Mouse (Mus musculus): ENCODE data around the gene Antxr1. TPM values are rescaled to one million over a fixed set of nuclear protein-coding genes. Genes with fewer than 3 reads are reported as not detected.

The Antxr1 gene
- 10 to 100 TPM; 15.4 to 15.5 TPM for total RNA-seq (2021)
- long read RNA-seq, experiment 1, partial matches to known transcripts: 0 of 2 reads
- long read RNA-seq, experiment 1, other reads (novel, unspliced or antisense): 2 of 2 reads
- long read RNA-seq, experiment 2, partial matches to known transcripts: 1 of 3 reads
- long read RNA-seq, experiment 2, other reads (novel, unspliced or antisense): 2 of 3 reads

- intact Hi-C loops (cut with DNase I): loop anchor here (1.0 to 2.0 kb wide), 2 partner anchors 51 to 234 kb away; no protein-coding TSS in a partner anchor
These were observed at the start of gene Antxr1 for GRCm38 (mm10) chr6:87335091-87335934. TSS of gene Antxr1 (minus strand) at chr6:87335821.

GRCm38 (mm10) chr6:87384761-87385160 lies 49.1 kb upstream of the Antxr1 start:
- peak; percentile 40 to 76 for DNase-seq (ENCODE audit: low spot score in 2 of 2)
- intact Hi-C loops (cut with DNase I): no loop called here

More at GRCm38 (mm10) chr6:87335091-87335934, at the start of gene Antxr1:
- DNase-seq (ENCODE audit: low spot score in 2 of 2): peak; percentile 34 to 58

GRCm38 (mm10) chr6:87383926-87384691 lies 48.5 kb upstream of the Antxr1 start:
- peak; percentile 38 to 44 for DNase-seq (ENCODE audit: low spot score in 2 of 2)
- intact Hi-C loops (cut with DNase I): no loop called here

DNA sequence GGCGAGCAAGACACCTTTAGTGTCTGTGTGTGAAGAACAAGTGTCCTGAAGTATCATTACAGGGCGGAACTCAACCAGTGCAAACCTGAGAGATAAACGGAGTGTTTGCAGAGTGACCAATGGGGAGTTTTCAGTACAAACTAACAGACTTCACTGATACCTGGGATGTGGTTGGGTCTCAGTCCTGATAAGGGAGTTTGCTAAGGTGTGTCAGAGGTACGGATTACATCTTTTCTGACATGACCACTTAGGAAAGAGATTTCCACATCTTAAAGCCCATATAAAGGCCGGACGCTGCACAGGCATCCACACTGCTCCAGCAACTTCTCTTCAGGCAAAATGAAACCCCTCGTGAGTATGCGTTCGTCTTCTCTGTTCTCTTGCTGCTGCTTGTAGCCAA lies 37.4 kb upstream of the Antxr1 start, which contains the start of gene Gkn2:
Gene Gkn2, plus strand, starts transcription at position 301 of the 400 bp plus-strand sequence.
- intact Hi-C loops (cut with DNase I): no loop called here

DNA sequence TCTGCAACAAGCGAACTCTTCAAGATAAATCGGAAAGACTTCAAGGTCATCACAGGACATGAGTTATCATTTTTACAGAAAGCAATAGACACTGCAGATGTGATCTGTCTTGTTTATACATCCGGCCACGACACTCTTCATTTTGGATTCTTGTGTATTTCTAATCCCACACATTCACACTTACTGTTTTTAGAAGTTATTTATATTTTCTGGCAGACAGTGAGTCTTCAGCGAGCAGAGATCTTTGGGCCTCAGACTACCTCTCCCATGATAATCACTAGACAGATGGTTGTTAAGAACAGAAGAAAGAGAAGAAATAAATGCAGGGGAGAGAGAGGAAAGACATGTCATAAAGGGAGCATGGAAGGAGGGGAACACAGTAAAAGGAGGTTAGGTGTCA lies 33.6 kb upstream of the Antxr1 start:
- intact Hi-C loops (cut with DNase I): no loop called here
- DNase-seq (ENCODE audit: low spot score in 2 of 2): peak in 1 of 2 experiments; percentile 18

More for the DNA sequence above, 37.4 kb upstream of the Antxr1 start, which contains the start of gene Gkn2:
- no peak for DNase-seq (ENCODE audit: low spot score in 2 of 2)

GRCm38 (mm10) chr6:87354441-87354840 lies 18.8 kb upstream of the Antxr1 start:
- no peak for DNase-seq (ENCODE audit: low spot score in 2 of 2)

DNA sequence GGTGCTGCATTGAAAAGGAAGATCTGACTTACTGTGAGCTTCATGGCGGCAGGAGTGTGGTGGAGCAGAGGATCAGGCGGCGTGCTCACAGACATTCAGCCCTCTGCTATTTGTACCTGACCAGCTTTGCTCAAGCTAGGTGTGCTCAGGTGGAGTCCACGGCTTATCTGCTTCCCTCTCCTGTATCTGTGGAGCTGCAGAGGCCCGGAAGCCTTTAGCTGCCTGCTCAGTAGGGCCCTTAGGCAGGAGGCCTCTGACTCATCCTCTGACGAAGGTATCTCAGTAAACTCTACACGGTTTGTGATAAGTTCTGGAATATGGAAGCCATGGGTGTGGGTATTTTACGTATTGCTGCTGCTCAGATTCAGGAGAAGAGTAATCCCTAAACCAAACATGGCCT lies 15.2 kb upstream of the Antxr1 start, which contains the start of gene Gkn1:
Gene Gkn1, minus strand, starts transcription at position 114 of the 400 bp plus-strand sequence.
- DNase-seq (ENCODE audit: low spot score in 2 of 2): no peak
- intact Hi-C loops (cut with DNase I): no loop called here

More at GRCm38 (mm10) chr6:87354441-87354840, 18.8 kb upstream of the Antxr1 start:
- intact Hi-C loops (cut with DNase I): no loop called here

DNA sequence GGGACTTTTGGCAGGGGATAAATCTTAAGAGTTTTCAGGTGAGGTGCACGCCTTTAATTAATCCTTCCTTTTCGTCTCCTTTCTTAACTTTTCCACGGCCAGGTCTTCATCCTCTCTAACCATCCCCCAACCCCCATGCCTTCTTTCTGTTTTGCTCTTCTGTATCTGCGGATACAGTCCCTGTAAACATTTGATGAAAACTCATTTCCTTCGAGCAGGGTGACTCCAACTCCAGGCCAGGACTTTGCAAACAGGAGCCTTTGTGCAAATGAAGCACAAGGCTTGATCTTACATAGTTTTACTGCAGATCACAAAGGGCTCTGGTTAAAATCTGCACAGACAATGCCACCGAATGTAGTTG lies 294 bp upstream of the Antxr1 start:
- DNase-seq (ENCODE audit: low spot score in 2 of 2): no peak
- intact Hi-C loops (cut with DNase I): loop anchor here (1.0 to 2.0 kb wide), 2 partner anchors 51 to 235 kb away; no protein-coding TSS in a partner anchor

- peak; percentile 59 to 81 for DNase-seq (ENCODE audit: low spot score in 2 of 2)
- intact Hi-C loops (cut with DNase I): loop anchor here (1.0 to 5.0 kb wide), 3 partner anchors 42 to 233 kb away; no protein-coding TSS in a partner anchor
These were observed 1.1 kb downstream of the Antxr1 start for GRCm38 (mm10) chr6:87334361-87335090.

DNA sequence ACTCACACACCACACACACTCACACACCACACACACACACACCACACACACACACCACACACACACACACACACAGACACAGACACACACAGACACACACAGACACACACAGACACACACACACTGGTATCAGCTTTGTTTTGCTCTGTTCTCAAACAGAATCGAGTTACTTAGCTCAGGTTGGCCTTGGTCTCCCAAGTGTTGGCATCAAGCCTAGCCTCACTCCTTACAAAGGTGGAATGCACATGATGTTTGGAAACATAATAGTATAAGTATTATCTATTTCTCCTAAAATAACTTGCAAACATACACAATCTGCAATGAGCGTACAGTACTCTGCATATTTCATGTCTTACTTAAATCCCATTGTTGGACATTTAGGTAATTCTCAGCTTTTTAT lies 3.2 kb downstream of the Antxr1 start:
- DNase-seq (ENCODE audit: low spot score in 2 of 2): no peak
- intact Hi-C loops (cut with DNase I): loop anchor here (5.0 kb wide), 1 partner anchor 40 kb away; no protein-coding TSS in a partner anchor

DNA sequence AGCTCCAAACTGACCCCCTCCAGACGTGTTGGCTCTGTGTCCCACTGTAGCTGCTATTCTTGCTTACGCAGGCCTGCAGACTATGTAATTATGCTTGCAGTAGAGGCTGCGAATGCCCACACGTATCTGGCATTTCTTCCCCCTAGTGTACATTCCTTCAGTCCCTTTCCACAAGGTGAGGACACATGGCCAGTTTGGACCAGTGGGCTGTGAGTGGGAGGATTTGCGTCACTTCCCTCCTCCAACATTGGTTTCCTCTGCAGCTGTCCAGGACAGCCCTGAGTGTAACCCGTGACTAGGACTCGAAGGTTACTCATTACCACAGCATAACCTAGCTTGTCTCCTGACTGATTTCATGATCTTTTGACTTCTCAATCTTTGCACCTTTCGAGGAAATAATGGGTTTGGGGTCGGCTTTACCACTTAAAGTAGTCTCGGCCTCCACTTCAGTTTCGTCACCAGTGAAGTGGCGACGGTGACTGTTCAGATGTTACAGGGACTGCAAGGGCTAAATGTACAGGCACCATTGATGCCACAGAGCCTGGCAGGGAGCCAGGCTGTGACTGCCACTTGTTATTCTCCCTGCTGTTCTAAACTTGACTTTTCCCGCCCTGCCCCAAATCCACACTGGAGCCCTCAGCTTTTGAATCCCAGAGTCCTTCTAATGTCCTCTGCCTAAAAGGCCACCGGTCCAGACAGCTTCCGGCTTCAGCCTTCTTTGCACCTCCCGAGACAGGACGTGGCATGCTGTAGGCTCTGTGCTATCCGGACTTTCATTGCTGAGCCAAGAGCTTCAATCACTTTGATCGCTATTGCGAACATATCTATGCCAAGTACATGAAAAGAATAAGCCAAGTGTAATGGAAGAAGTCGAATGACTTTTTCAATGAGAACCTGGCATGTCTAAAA lies 7.1 kb downstream of the Antxr1 start:
- DNase-seq (ENCODE audit: low spot score in 2 of 2): peak in 1 of 2 experiments; percentile 23
- intact Hi-C loops (cut with DNase I): no loop called here

DNA sequence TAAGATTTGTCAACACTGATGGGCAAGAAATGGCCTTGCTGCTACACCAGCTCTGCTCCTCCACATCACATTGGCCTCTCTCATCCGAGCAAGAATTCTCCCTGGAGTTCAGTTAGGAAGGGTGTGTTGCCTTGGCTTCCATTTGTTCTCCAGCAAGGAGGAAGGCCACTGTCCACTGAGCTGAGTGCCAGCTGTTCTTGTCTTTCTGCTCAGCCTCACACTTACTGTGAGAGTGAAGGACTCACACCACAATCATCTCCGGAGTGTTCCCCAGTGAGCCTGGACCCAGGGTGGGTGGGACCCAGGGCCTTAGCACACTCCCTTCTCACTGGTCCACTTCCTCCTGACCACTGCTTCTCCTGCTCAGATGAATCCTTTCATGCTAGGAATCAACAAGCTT lies 8.7 kb downstream of the Antxr1 start:
- intact Hi-C loops (cut with DNase I): no loop called here
- no peak for DNase-seq (ENCODE audit: low spot score in 2 of 2)

GRCm38 (mm10) chr6:87323381-87323780 lies 12.2 kb downstream of the Antxr1 start:
- peak in 1 of 2 experiments; percentile 24 for DNase-seq (ENCODE audit: low spot score in 2 of 2)
- intact Hi-C loops (cut with DNase I): no loop called here

- no peak for DNase-seq (ENCODE audit: low spot score in 2 of 2)
These were observed 17.0 kb downstream of the Antxr1 start for GRCm38 (mm10) chr6:87318651-87319050.

DNA sequence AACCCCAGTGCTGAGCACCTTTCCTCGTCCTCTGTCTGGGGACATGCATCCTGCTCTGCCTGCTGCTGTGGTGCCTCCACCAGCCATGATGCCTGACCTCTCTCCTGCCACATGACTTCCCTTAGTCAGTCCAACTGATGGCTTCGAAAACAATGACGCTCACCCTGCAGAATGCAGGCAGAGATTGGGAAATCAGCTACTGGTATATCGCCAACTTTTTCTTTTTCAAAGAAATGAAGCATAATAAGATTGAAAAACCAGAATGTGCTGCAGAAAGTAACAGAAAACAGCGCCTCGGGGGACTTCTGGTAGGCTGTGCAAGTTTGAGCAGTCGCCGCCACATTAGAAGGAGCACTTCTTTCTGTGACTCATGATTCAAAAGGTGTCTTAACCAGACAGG lies 18.7 kb downstream of the Antxr1 start:
- intact Hi-C loops (cut with DNase I): no loop called here

More at GRCm38 (mm10) chr6:87318651-87319050, 17.0 kb downstream of the Antxr1 start:
- intact Hi-C loops (cut with DNase I): no loop called here

DNA sequence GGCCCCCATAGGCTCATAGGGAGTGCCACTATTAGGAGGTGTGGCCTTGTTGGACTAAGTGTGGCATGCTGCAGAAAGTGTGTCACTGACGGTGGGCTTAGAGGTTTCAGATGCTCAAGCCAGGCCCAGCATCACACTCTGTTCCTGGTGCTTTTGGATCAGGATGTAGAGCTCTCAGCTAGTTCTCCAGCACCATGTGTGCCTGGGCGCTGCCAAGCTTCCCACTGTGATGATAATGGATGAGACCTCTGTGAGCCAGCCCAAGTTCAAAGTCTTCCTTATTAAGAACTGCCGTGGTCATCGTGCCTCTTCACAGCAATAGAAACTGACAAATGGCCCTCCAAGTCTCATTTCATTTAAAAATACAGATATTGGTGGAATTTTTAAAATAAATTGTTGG lies 22.9 kb downstream of the Antxr1 start:
- no peak for DNase-seq (ENCODE audit: low spot score in 2 of 2)
- intact Hi-C loops (cut with DNase I): no loop called here

More for the DNA sequence above, 18.7 kb downstream of the Antxr1 start:
- no peak for DNase-seq (ENCODE audit: low spot score in 2 of 2)

- DNase-seq (ENCODE audit: low spot score in 2 of 2): no peak
- intact Hi-C loops (cut with DNase I): no loop called here
These were observed 31.1 kb downstream of the Antxr1 start for GRCm38 (mm10) chr6:87304486-87304885.

- intact Hi-C loops (cut with DNase I): no loop called here
- DNase-seq (ENCODE audit: low spot score in 2 of 2): no peak
These were observed 32.9 kb downstream of the Antxr1 start for GRCm38 (mm10) chr6:87302746-87303145.

All from left cerebral cortex, postnatal 14 days (tissue).